Comparison of ENCODE assay signal across 16 mouse cellular contexts in the genomic region with DNA sequence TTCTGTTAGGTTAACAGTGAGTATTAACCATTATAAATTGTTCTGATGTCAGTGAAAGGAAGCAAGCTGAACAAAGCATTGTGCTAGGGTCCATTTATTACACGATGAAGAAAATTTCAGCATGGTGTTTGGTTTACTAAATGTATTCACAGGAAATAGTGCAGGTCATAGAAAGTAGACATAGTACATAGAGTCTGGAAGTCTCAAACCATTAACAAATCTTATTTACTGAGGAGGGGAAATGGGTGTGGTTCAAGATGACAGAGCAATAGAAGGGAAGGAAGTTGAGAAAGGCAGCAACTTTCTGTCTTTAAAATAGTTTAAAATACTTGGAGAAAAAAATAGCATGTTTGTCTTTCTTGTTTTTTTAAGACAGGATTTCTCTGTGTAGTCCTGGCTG. TPM values are rescaled to one million over a fixed set of nuclear protein-coding genes. Genes with fewer than 3 reads are reported as not detected.
DNase-seq lines count a peak whose midpoint lies in the region; ATAC-seq and TF ChIP-seq lines count a peak whose summit lies in the region.
"Had no signal": no experiment of that assay in that cellular context is flagged by ENCODE, and none has a peak within 500 bp of the region (broad histone marks: within the 10 kb centered on the region; RNA-seq: fewer than 3 reads in every experiment).

No protein-coding gene starts in this region.

- 49% methylated on average over 1 of the region's 1 CpGs for WGBS in kidney, adult 2 months
- WGBS in lung, postnatal 0 days = 52% methylated on average over 1 of the region's 1 CpGs

- H3K9me3 ChIP-seq in lung, postnatal 0 days (ENCODE audit: low read length) = no peaks in the 10 kb centered on the region

- TF ChIP-seq CTCF in kidney, adult 2 months (conservative IDR thresholded peaks at IDR 0.05; ENCODE audit: insufficient read depth, insufficient read length, low read depth, low read length) = no peak
- no peak for TF ChIP-seq CTCF in lung, postnatal 0 days (IDR thresholded peaks at IDR 0.05)

- no peak overlapping the region for H3K27ac ChIP-seq in kidney, adult 2 months (ENCODE audit: insufficient read depth, low read depth, low read length)
- H3K27ac ChIP-seq in lung, postnatal 0 days (ENCODE audit: low read length) = peak overlapping the region; percentile 11; the same call in 1 of the 2 replicates

- H3K4me1 ChIP-seq in kidney, adult 2 months (ENCODE audit: control insufficient read depth, insufficient read depth, low read length) = peaks cover 6% of the 10 kb centered on the region
- H3K4me1 ChIP-seq in lung, postnatal 0 days (ENCODE audit: insufficient read depth, low read depth, low read length) = no peaks in the 10 kb centered on the region

- no peak overlapping the region for H3K9ac ChIP-seq in lung, postnatal 0 days (replicated peaks; ENCODE audit: low read depth)

- DNase-seq in kidney, adult 2 months = peak; percentile 63
- no peak for DNase-seq in kidney, postnatal 25 days
- DNase-seq in lung, postnatal 0 days (ENCODE audit: low spot score) = peak; percentile 75
- DNase-seq in lung, postnatal 36 days = no peak
- DNase-seq in frontal cortex, postnatal 14 days (ENCODE audit: low spot score in 2 of 2) = no peak
- no peak for DNase-seq in embryo, embryonic 10 days (ENCODE audit: low spot score)
- DNase-seq: adrenal gland, adult 2 months; cerebellum, postnatal 10 days; heart, adult 18-20 months; heart, postnatal 36 days; layer of hippocampus, adult 9-11 months; liver; thymus, adult 18-20 months had no signal

- ATAC-seq in lung, postnatal 0 days = peak; percentile 80
- peak; percentile 79 for ATAC-seq in activated CD4-positive, CD25-positive, alpha-beta regulatory T cell, adult 4 months
- ATAC-seq in megakaryocyte, adult 5-6 weeks (ENCODE audit: poor library complexity, severe bottlenecking) = peak; percentile 80

- H3K36me3 ChIP-seq in kidney, adult 2 months (ENCODE audit: control insufficient read depth, insufficient read depth, low read length) = no peaks in the 10 kb centered on the region
- no peaks in the 10 kb centered on the region for H3K36me3 ChIP-seq in lung, postnatal 0 days (ENCODE audit: insufficient read depth, low read length)

- no peak overlapping the region for H3K4me3 ChIP-seq in kidney, adult 2 months (ENCODE audit: insufficient read depth, low read depth, low read length)
- H3K4me3 ChIP-seq in lung, postnatal 0 days (ENCODE audit: low read depth, low read length) = no peak overlapping the region

- TF ChIP-seq POLR2A in kidney, adult 2 months (IDR thresholded peaks at IDR 0.05; ENCODE audit: low read depth, low read length) = no peak

- TF ChIP-seq EP300 in lung, postnatal 0 days (IDR thresholded peaks at IDR 0.05) = peak; percentile 93

- H3K27me3 ChIP-seq in kidney, adult 2 months (replicated peaks; ENCODE audit: control insufficient read depth, insufficient read depth, low read length) = no peaks in the 10 kb centered on the region
- no peaks in the 10 kb centered on the region for H3K27me3 ChIP-seq in lung, postnatal 0 days (replicated peaks; ENCODE audit: insufficient read depth, low read length)
- H3K27me3 ChIP-seq: megakaryocyte, embryonic 14.5 days had no signal

- H3K4me2 ChIP-seq in lung, postnatal 0 days (replicated peaks; ENCODE audit: low read depth, low read length) = no peak overlapping the region

RNA-seq across cellular contexts. Expression of gene Fam117b, which starts 10.4 kb away (rescaled TPM):
- 11.5 and 11.9 TPM in 2 replicates for polyA plus RNA-seq in kidney, adult 2 months (2012; rRNA removed)
- polyA plus RNA-seq in lung, postnatal 0 days (2015; fragmentation: Nextera tagmentation; extraction: Ambion mirVana) = 12.5 and 12.7 TPM in 2 replicates
- polyA plus RNA-seq in activated CD4-positive, CD25-positive, alpha-beta regulatory T cell, adult 4 months (2017; shearing (Covaris generic)) = 10 to 100 TPM; 14.9 to 17.4 TPM
- 40.4 and 43.9 TPM in 2 replicates for total RNA-seq in megakaryocyte, adult 5-6 weeks (2015)
- 40.7 and 48.4 TPM in 2 replicates for total RNA-seq in megakaryocyte, adult 5-6 weeks (2017)

Comparison
In these comparisons a context has a peak if more than half of its experiments do, and no peak if none do; other contexts are left out.
1. DNase-seq: peak in kidney, adult 2 months (single experiment) and lung, postnatal 0 days (single experiment); none in kidney, postnatal 25 days (0 of 2), lung, postnatal 36 days (single experiment), frontal cortex, postnatal 14 days (0 of 2) and embryo, embryonic 10 days (single experiment).
2. Peak in every context shown above with its lines, with median percentiles within 50 percentile points of each other: ATAC-seq.